Mouse (Mus musculus) lung, embryonic 14.5 days (tissue): Measurements from ENCODE around the gene Kmt2e. TPM values are rescaled to one million over a fixed set of nuclear protein-coding genes. Genes with fewer than 3 reads are reported as not detected.
A peak's percentile ranks its signal among the peaks of the same experiment; 100 is the strongest.

Experiments
- ATAC-seq: fragments of 200-750 bp; cut with Nextera tagmentation; 2 replicates; pipeline ENCODE4 v1.8.0; 2017; ENCODE audit warnings: mild to moderate bottlenecking, moderate TSS enrichment, moderate library complexity; ENCODE audit not compliant: insufficient read depth
- DNase-seq: peaks from one replicate; pipeline ENCODE4 v3.0.0-alpha.2; 2015
- H3K27ac ChIP-seq: fragments of 300-500 bp; sonication (generic); 2 replicates; pipeline ENCODE4 v1.5.1; 2014; ENCODE audit warnings: low read depth, mild to moderate bottlenecking, moderate library complexity
- H3K27me3 ChIP-seq: fragments of 300-500 bp; sonication (generic); 2 replicates; pipeline ENCODE4 v1.6.1; 2014; ENCODE audit warnings: low read length, control low read depth; ENCODE audit not compliant: insufficient read depth
- H3K36me3 ChIP-seq: fragments of 300-500 bp; sonication (generic); 2 replicates; pipeline ENCODE4 v1.6.1; 2014; ENCODE audit warnings: control low read depth; ENCODE audit not compliant: insufficient read depth
- H3K4me1 ChIP-seq: fragments of 300-500 bp; sonication (generic); 2 replicates; pipeline ENCODE4 v1.6.1; 2014; ENCODE audit warnings: antibody characterized with exemption, control low read depth; ENCODE audit not compliant: insufficient read depth
- H3K4me2 ChIP-seq: fragments of 300-500 bp; sonication (generic); 2 replicates; pipeline ENCODE4 v1.6.1; 2014; ENCODE audit warnings: mild to moderate bottlenecking
- H3K4me3 ChIP-seq: fragments of 300-500 bp; sonication (generic); 2 replicates; pipeline ENCODE4 v1.5.1; 2014; ENCODE audit warnings: low read depth, low read length
- H3K9ac ChIP-seq: fragments of 300-500 bp; sonication (generic); 2 replicates; pipeline ENCODE4 v1.6.1; 2014
- H3K9me3 ChIP-seq: fragments of 300-500 bp; sonication (generic); 2 replicates; pipeline ENCODE4 v1.6.1; 2016; ENCODE audit warnings: low read depth, low read length, control low read depth
- CTCF ChIP-seq: IDR thresholded peaks from 2 replicates; pipeline ENCODE4 v1.5.1; 2016; ENCODE audit warnings: antibody characterized with exemption, low read depth
- WGBS: fragments of 180-500 bp; shearing (Covaris S2); extraction: QIAGEN DNeasy Blood & Tissue Kit; methylation state at CpG from one replicate; pipeline ENCODE4 v1.1.7; 2014; 5-methylcytosine and 5-hydroxymethylcytosine counted together
- polyA plus RNA-seq: library from polyadenylated mRNA; unstranded; fragments of >200 nt; fragmentation: Nextera tagmentation; extraction: Ambion mirVana; gene quantifications from 2 replicates; pipeline ENCODE4 v1.2.1, GENCODE M21; 2014

The Kmt2e gene
- polyA plus RNA-seq, 1 experiment from 2014 or later = 72.8 TPM

- 0 out of 2 replicates have a peak, but pooled peaks have one; percentile 5 for TF ChIP-seq CTCF
- H3K27me3 ChIP-seq = no peaks in the 10 kb centered on the region
- peak overlapping the region; percentile 100 for H3K27ac ChIP-seq
- peak overlapping the region; percentile 100 for H3K9ac ChIP-seq
- H3K9me3 ChIP-seq = no peaks in the 10 kb centered on the region
- peak overlapping the region; percentile 81 for H3K4me2 ChIP-seq
- H3K4me3 ChIP-seq = peak overlapping the region; percentile 96
- DNase-seq (peak; percentile 97), ATAC-seq (peak; percentile 93)
- H3K36me3 ChIP-seq = no peaks in the 10 kb centered on the region
- WGBS = under 1% methylated on average over 61 of the region's 61 CpGs
- H3K4me1 ChIP-seq = peaks cover 12% of the 10 kb centered on the region
These were observed 1.3 kb upstream of the Kmt2e start for GRCm38 (mm10) chr5:23432708-23433645.

- ATAC-seq (peak; percentile 9; the same call in 1 of the 2 replicates), DNase-seq (peak; percentile 77)
- H3K4me1 ChIP-seq = peaks cover 6% of the 10 kb centered on the region
- TF ChIP-seq CTCF = no peak
- under 1% methylated on average over 45 of the region's 46 CpGs for WGBS
- no peaks in the 10 kb centered on the region for H3K27me3 ChIP-seq
- peak overlapping the region; percentile 100 for H3K9ac ChIP-seq
- no peaks in the 10 kb centered on the region for H3K36me3 ChIP-seq
- H3K9me3 ChIP-seq = no peaks in the 10 kb centered on the region
- H3K4me2 ChIP-seq = peak overlapping the region; percentile 81
- peak overlapping the region; percentile 96 for H3K4me3 ChIP-seq
- H3K27ac ChIP-seq = peak overlapping the region; percentile 100
These were observed 599 bp downstream of the Kmt2e start for GRCm38 (mm10) chr5:23434598-23435481.

DNA sequence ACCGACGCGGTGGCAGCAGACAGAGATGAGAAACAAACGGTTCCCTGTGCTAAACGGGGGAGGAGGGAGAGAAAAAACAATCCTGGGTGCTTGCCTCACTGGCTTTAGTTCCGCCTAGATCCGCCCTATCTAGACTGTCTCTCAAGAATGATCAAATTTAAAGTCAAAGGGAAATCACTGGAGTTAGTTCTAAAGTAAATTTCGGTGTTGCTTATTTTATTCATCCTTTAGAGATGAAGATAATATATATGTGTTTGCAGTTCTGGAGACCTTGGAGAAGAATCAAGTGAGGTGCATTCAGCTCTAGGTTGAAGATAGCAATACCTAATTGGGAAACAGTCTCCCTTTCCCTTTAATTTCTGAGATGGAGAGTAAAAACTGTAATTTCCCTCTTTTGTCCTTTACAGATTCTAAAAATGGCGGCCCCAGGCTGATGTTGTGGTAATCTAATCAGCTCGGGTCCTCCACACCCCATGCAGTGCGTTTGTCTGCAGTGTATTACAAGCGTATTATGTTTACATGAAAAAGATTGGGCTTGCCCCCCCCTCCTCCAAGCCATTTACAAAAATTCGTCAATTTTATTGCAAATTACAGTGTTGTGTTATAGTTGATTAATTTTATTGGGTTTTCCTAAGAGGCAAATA lies 1.4 kb downstream of the Kmt2e start:
- H3K4me1 ChIP-seq = peaks cover 5% of the 10 kb centered on the region
- WGBS = under 1% methylated on average over 13 of the region's 13 CpGs
- no peak for TF ChIP-seq CTCF
- ATAC-seq (no peak), DNase-seq (peak; percentile 74)
- peak overlapping the region; percentile 81 for H3K4me2 ChIP-seq
- peak overlapping the region; percentile 100 for H3K9ac ChIP-seq
- H3K27me3 ChIP-seq = no peaks in the 10 kb centered on the region
- H3K36me3 ChIP-seq = no peaks in the 10 kb centered on the region
- H3K27ac ChIP-seq = peak overlapping the region; percentile 100
- H3K9me3 ChIP-seq = no peaks in the 10 kb centered on the region
- H3K4me3 ChIP-seq = peak overlapping the region; percentile 96

GRCm38 (mm10) chr5:23436735-23437134 lies 2.5 kb downstream of the Kmt2e start:
- no peak for ATAC-seq
- 17% methylated on average over 2 of the region's 2 CpGs for WGBS
- Histone ChIP-seq H3K36me3 (no peaks in the 10 kb centered on the region), H3K27ac (no peak overlapping the region), H3K9ac (peak overlapping the region; percentile 100), H3K27me3 (no peaks in the 10 kb centered on the region), H3K4me1 (peaks cover 5% of the 10 kb centered on the region; the same call in 1 of the 2 replicates), H3K4me2 (peak overlapping the region; percentile 81), H3K9me3 (no peaks in the 10 kb centered on the region), H3K4me3 (peak overlapping the region; percentile 96)
- no peak for DNase-seq
- TF ChIP-seq CTCF = no peak

- Histone ChIP-seq H3K4me3 (no peak overlapping the region), H3K27me3 (no peaks in the 10 kb centered on the region), H3K9me3 (no peaks in the 10 kb centered on the region), H3K27ac (no peak overlapping the region), H3K9ac (no peak overlapping the region), H3K4me1 (peaks cover 5% of the 10 kb centered on the region; the same call in 1 of the 2 replicates), H3K36me3 (no peaks in the 10 kb centered on the region), H3K4me2 (no peak overlapping the region)
- no peak for ATAC-seq
- no peak for TF ChIP-seq CTCF
- WGBS = 83% methylated on average over 3 of the region's 3 CpGs
- no peak for DNase-seq
These were observed 5.6 kb downstream of the Kmt2e start for GRCm38 (mm10) chr5:23439857-23440256.

DNA sequence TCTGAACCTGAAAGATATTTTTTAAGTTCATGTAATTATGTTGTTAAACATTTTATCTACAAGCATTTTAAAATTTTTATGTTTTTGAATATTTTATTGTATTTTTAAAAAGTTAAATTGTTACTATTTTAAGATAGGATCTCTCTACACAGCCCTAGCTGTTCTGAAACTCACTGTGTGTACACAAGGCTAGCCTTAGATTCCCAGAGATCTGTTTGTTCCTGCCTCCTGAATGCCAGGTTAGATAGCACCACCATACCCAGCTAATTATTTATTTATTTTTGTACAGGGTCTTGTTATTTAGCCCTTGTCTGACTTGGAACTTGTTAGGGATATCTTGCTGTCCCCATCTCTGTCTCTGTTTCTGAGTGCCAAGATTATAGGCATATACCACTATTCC lies 6.3 kb downstream of the Kmt2e start:
- no peak for TF ChIP-seq CTCF
- Histone ChIP-seq H3K9me3 (no peaks in the 10 kb centered on the region), H3K27me3 (no peaks in the 10 kb centered on the region), H3K4me2 (no peak overlapping the region), H3K36me3 (no peaks in the 10 kb centered on the region), H3K27ac (no peak overlapping the region), H3K4me1 (peaks cover 5% of the 10 kb centered on the region; the same call in 1 of the 2 replicates), H3K4me3 (no peak overlapping the region), H3K9ac (no peak overlapping the region)
- ATAC-seq (no peak), DNase-seq (no peak)
